Mouse (Mus musculus) CH12.LX (cell line): ENCODE data around the gene Fry.

Experiments
- CTCF ChIP-seq, 2 experiments: IDR thresholded peaks in 1 of 2; conservative IDR thresholded peaks in 1 of 2; 2 replicates each; pipeline ENCODE4 v1.5.1; 2011 to 2012; ENCODE audit warnings: low read depth in 2 of 2, low read length in 2 of 2, improper control_type of control experiment in 1 of 2, inconsistent platforms in 1 of 2, mild to moderate bottlenecking in 1 of 2, moderate library complexity in 1 of 2
- E2F4 ChIP-seq: IDR thresholded peaks from 2 replicates; pipeline ENCODE4 v1.6.1; 2011; ENCODE audit warnings: low read depth, low read length, improper control_type of control experiment; ENCODE audit not compliant: insufficient replicate concordance
- EP300 ChIP-seq: IDR thresholded peaks from 2 replicates; pipeline ENCODE4 v1.6.1; 2011; ENCODE audit warnings: low read length, improper control_type of control experiment
- HCFC1 ChIP-seq: IDR thresholded peaks from 2 replicates; pipeline ENCODE4 v1.6.1; 2012; ENCODE audit warnings: low read depth, mild to moderate bottlenecking, inconsistent platforms, low read length, improper control_type of control experiment
- POLR2A ChIP-seq: IDR thresholded peaks from 2 replicates; pipeline ENCODE4 v1.6.1; 2011; ENCODE audit warnings: low read depth, mild to moderate bottlenecking, improper control_type of control experiment, low read length
- UBTF ChIP-seq: IDR thresholded peaks from 2 replicates; pipeline ENCODE4 v1.6.1; 2012; ENCODE audit warnings: low read depth, mild to moderate bottlenecking, inconsistent platforms, low read length, improper control_type of control experiment, moderate library complexity
- ZC3H11A ChIP-seq: IDR thresholded peaks from 2 replicates; pipeline ENCODE4 v1.6.1; 2012; ENCODE audit warnings: low read depth, mild to moderate bottlenecking, inconsistent platforms, low read length, improper control_type of control experiment
- ZMIZ1 ChIP-seq: IDR thresholded peaks from 2 replicates; pipeline ENCODE4 v1.6.1; 2012; ENCODE audit warnings: low read depth, mild to moderate bottlenecking, inconsistent platforms, low read length, improper control_type of control experiment

DNA sequence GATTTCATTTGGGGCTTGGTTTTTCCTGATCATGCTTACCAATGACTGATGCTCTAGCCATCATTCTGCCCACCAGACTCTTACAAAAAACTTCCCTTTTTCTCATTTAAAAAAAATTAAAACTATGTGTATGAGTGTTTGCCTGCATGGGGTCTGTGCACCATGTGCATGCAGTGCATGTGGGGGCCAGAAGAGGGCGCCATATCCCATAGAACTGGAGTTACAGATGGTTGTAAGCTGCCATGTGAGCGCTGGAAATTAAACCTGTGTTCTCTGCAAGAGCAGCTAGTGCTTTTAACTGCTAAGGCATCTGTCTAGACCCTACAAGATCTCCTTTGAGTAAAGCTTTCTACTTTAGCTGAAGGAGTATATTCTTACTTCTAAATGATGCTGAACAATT lies 162.6 kb downstream of the Fry start:
- no peak for TF ChIP-seq CTCF (conservative IDR thresholded peaks at IDR 0.05 in 1 of 2, IDR thresholded peaks at IDR 0.05 in 1 of 2; ENCODE audit: low read depth in 2 of 2, low read length in 2 of 2)
- TF ChIP-seq POLR2A = no peak
- no peak for TF ChIP-seq ZMIZ1
- TF ChIP-seq E2F4 = no peak
- TF ChIP-seq HCFC1 = no peak
- TF ChIP-seq EP300 = no peak
- no peak for TF ChIP-seq UBTF
- no peak for TF ChIP-seq ZC3H11A
